Mouse (Mus musculus): ENCODE results near the gene Pdzrn3. TPM values are rescaled to one million over a fixed set of nuclear protein-coding genes. Genes with fewer than 3 reads are reported as not detected.

The Pdzrn3 gene
- polyA plus RNA-seq, 1 experiment: 13.8 TPM

DNA sequence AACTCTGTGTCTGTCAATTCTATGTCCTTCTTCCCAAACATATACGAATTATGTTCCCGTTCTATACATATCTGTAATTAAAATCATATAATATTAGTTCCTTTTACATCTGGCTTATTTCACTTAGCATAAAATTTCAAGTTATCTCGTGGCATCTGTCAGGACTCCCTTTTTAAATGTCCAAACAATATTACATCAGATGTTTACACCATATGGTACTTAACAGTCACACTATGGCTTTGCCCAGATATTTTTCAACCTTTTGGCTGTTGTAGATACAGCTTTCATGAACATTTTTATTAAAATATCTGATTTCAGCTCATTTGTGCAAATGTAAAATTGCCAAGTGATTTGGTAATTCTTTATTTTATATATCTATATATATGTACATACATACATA is 242.3 kb downstream of the Pdzrn3 start:
- Histone ChIP-seq H3K36me3 (ENCODE audit: control insufficient read depth, insufficient read depth) (no peaks in the 10 kb centered on the region), H3K4me3 (no peak overlapping the region), H3K27me3 (ENCODE audit: control insufficient read depth, insufficient read depth, insufficient read length) (no peaks in the 10 kb centered on the region), H3ac (ENCODE audit: control insufficient read depth, insufficient read length) (no peak overlapping the region), H3K79me2 (ENCODE audit: control insufficient read depth, insufficient read depth) (no peaks in the 10 kb centered on the region), H3K4me2 (ENCODE audit: low read depth) (no peak overlapping the region)
- TF ChIP-seq REST (IDR thresholded peaks at IDR 0.05; ENCODE audit: insufficient read depth, insufficient read length): no peak
- TF ChIP-seq CEBPB (IDR thresholded peaks at IDR 0.05; ENCODE audit: insufficient read depth, poor library complexity, severe bottlenecking): no peak
- no peak for TF ChIP-seq TCF3 (IDR thresholded peaks at IDR 0.05; ENCODE audit: insufficient read length, low read depth)
- no peak for TF ChIP-seq E2F4 (IDR thresholded peaks at IDR 0.05; ENCODE audit: insufficient read depth)
- TF ChIP-seq POLR2AphosphoS2 (IDR thresholded peaks at IDR 0.05; ENCODE audit: insufficient read length, low read depth): no peak
- no peak for TF ChIP-seq POLR2A (IDR thresholded peaks at IDR 0.05; ENCODE audit: insufficient read length, low read depth)
- TF ChIP-seq USF1 (IDR thresholded peaks at IDR 0.05; ENCODE audit: low read depth): no peak
- no peak for TF ChIP-seq SRF (IDR thresholded peaks at IDR 0.05; ENCODE audit: control insufficient read depth, insufficient read length, low read depth)
- no peak for TF ChIP-seq MYOG (IDR thresholded peaks at IDR 0.05; ENCODE audit: control insufficient read depth in 1 of 3, insufficient read depth in 1 of 3, insufficient read length in 2 of 3, low read depth in 2 of 3)
- TF ChIP-seq MYOD1 (IDR thresholded peaks at IDR 0.05; ENCODE audit: control insufficient read depth in 1 of 3, insufficient read length in 2 of 3, low read depth in 2 of 3): no peak
- no peak for TF ChIP-seq TCF12 (IDR thresholded peaks at IDR 0.05; ENCODE audit: insufficient read depth, poor library complexity, severe bottlenecking)
- TF ChIP-seq MAX (IDR thresholded peaks at IDR 0.05; ENCODE audit: low read depth): no peak

- Histone ChIP-seq H3K36me3 (ENCODE audit: control insufficient read depth, insufficient read depth) (no peaks in the 10 kb centered on the region), H3K27me3 (ENCODE audit: control insufficient read depth, insufficient read depth, insufficient read length) (peaks cover 7% of the 10 kb centered on the region), H3ac (ENCODE audit: control insufficient read depth, insufficient read length) (no peak overlapping the region), H3K4me3 (no peak overlapping the region), H3K4me2 (ENCODE audit: low read depth) (no peak overlapping the region), H3K79me2 (ENCODE audit: control insufficient read depth, insufficient read depth) (no peaks in the 10 kb centered on the region)
- TF ChIP-seq MAX (IDR thresholded peaks at IDR 0.05; ENCODE audit: low read depth) (no peak), USF1 (IDR thresholded peaks at IDR 0.05; ENCODE audit: low read depth) (no peak), REST (IDR thresholded peaks at IDR 0.05; ENCODE audit: insufficient read depth, insufficient read length) (no peak), SRF (IDR thresholded peaks at IDR 0.05; ENCODE audit: control insufficient read depth, insufficient read length, low read depth) (no peak), TCF12 (IDR thresholded peaks at IDR 0.05; ENCODE audit: insufficient read depth, poor library complexity, severe bottlenecking) (no peak), POLR2A (IDR thresholded peaks at IDR 0.05; ENCODE audit: insufficient read length, low read depth) (no peak), CEBPB (IDR thresholded peaks at IDR 0.05; ENCODE audit: insufficient read depth, poor library complexity, severe bottlenecking) (no peak), MYOD1 (IDR thresholded peaks at IDR 0.05; ENCODE audit: control insufficient read depth in 1 of 3, insufficient read length in 2 of 3, low read depth in 2 of 3) (no peak), E2F4 (IDR thresholded peaks at IDR 0.05; ENCODE audit: insufficient read depth) (no peak), MYOG (IDR thresholded peaks at IDR 0.05; ENCODE audit: control insufficient read depth in 1 of 3, insufficient read depth in 1 of 3, insufficient read length in 2 of 3, low read depth in 2 of 3) (no peak)
Measured at GRCm38 (mm10) chr6:101125396-101125795, 252.3 kb downstream of the Pdzrn3 start.

- Histone ChIP-seq H3K4me3 (no peak overlapping the region), H3ac (ENCODE audit: control insufficient read depth, insufficient read length) (no peak overlapping the region), H3K4me2 (ENCODE audit: low read depth) (no peak overlapping the region), H3K36me3 (ENCODE audit: control insufficient read depth, insufficient read depth) (no peaks in the 10 kb centered on the region), H3K79me2 (ENCODE audit: control insufficient read depth, insufficient read depth) (no peaks in the 10 kb centered on the region), H3K27me3 (ENCODE audit: control insufficient read depth, insufficient read depth, insufficient read length) (peaks cover 8% of the 10 kb centered on the region)
- TF ChIP-seq E2F4 (IDR thresholded peaks at IDR 0.05; ENCODE audit: insufficient read depth): no peak
- no peak for TF ChIP-seq MYOD1 (IDR thresholded peaks at IDR 0.05; ENCODE audit: control insufficient read depth in 1 of 3, insufficient read length in 2 of 3, low read depth in 2 of 3)
- TF ChIP-seq POLR2AphosphoS2 (IDR thresholded peaks at IDR 0.05; ENCODE audit: insufficient read length, low read depth): no peak
- TF ChIP-seq MYOG (IDR thresholded peaks at IDR 0.05; ENCODE audit: control insufficient read depth in 1 of 3, insufficient read depth in 1 of 3, insufficient read length in 2 of 3, low read depth in 2 of 3): no peak
- no peak for TF ChIP-seq MAX (IDR thresholded peaks at IDR 0.05; ENCODE audit: low read depth)
- TF ChIP-seq CEBPB (IDR thresholded peaks at IDR 0.05; ENCODE audit: insufficient read depth, poor library complexity, severe bottlenecking): no peak
- TF ChIP-seq USF1 (IDR thresholded peaks at IDR 0.05; ENCODE audit: low read depth): no peak
- no peak for TF ChIP-seq TCF3 (IDR thresholded peaks at IDR 0.05; ENCODE audit: insufficient read length, low read depth)
- no peak for TF ChIP-seq SRF (IDR thresholded peaks at IDR 0.05; ENCODE audit: control insufficient read depth, insufficient read length, low read depth)
- no peak for TF ChIP-seq REST (IDR thresholded peaks at IDR 0.05; ENCODE audit: insufficient read depth, insufficient read length)
- TF ChIP-seq TCF12 (IDR thresholded peaks at IDR 0.05; ENCODE audit: insufficient read depth, poor library complexity, severe bottlenecking): no peak
- no peak for TF ChIP-seq POLR2A (IDR thresholded peaks at IDR 0.05; ENCODE audit: insufficient read length, low read depth)
Measured at GRCm38 (mm10) chr6:101108951-101109350, 268.7 kb downstream of the Pdzrn3 start.

DNA sequence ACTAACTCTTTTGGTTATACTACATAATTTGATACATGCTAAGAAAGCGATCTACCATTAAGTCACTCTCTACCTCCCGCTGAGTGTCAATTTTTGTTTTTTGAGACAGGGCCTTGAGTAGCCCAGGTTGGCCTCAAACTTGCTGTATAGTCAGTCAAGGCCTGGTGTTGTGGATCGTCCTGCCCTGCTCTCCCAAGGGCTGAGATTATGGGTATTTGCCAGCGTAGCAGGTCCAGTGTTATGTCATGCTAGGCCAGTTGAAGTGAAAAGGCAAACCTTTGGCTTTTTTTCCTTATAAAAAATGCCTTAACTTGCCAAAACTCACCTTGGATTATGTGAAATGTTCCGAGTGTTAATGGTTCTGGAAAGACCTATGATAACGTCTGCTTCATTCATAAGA is 274.2 kb downstream of the Pdzrn3 start:
- Histone ChIP-seq H3K4me2 (ENCODE audit: low read depth) (no peak overlapping the region), H3K27me3 (ENCODE audit: control insufficient read depth, insufficient read depth, insufficient read length) (peaks cover 11% of the 10 kb centered on the region), H3K36me3 (ENCODE audit: control insufficient read depth, insufficient read depth) (no peaks in the 10 kb centered on the region), H3K4me3 (no peak overlapping the region), H3ac (ENCODE audit: control insufficient read depth, insufficient read length) (no peak overlapping the region), H3K79me2 (ENCODE audit: control insufficient read depth, insufficient read depth) (no peaks in the 10 kb centered on the region)
- no peak for TF ChIP-seq POLR2AphosphoS2 (IDR thresholded peaks at IDR 0.05; ENCODE audit: insufficient read length, low read depth)
- no peak for TF ChIP-seq SRF (IDR thresholded peaks at IDR 0.05; ENCODE audit: control insufficient read depth, insufficient read length, low read depth)
- TF ChIP-seq TCF12 (IDR thresholded peaks at IDR 0.05; ENCODE audit: insufficient read depth, poor library complexity, severe bottlenecking): no peak
- no peak for TF ChIP-seq E2F4 (IDR thresholded peaks at IDR 0.05; ENCODE audit: insufficient read depth)
- no peak for TF ChIP-seq USF1 (IDR thresholded peaks at IDR 0.05; ENCODE audit: low read depth)
- TF ChIP-seq POLR2A (IDR thresholded peaks at IDR 0.05; ENCODE audit: insufficient read length, low read depth): no peak
- no peak for TF ChIP-seq MYOG (IDR thresholded peaks at IDR 0.05; ENCODE audit: control insufficient read depth in 1 of 3, insufficient read depth in 1 of 3, insufficient read length in 2 of 3, low read depth in 2 of 3)
- TF ChIP-seq MYOD1 (IDR thresholded peaks at IDR 0.05; ENCODE audit: control insufficient read depth in 1 of 3, insufficient read length in 2 of 3, low read depth in 2 of 3): no peak
- no peak for TF ChIP-seq MAX (IDR thresholded peaks at IDR 0.05; ENCODE audit: low read depth)
- TF ChIP-seq TCF3 (IDR thresholded peaks at IDR 0.05; ENCODE audit: insufficient read length, low read depth): no peak
- TF ChIP-seq CEBPB (IDR thresholded peaks at IDR 0.05; ENCODE audit: insufficient read depth, poor library complexity, severe bottlenecking): no peak
- TF ChIP-seq REST (IDR thresholded peaks at IDR 0.05; ENCODE audit: insufficient read depth, insufficient read length): no peak
